Mouse (Mus musculus) layer of hippocampus, adult 2 months (tissue): ENCODE data around the gene Dlec1. TPM values are rescaled to one million over a fixed set of nuclear protein-coding genes. Genes with fewer than 3 reads are reported as not detected.

Experiments
- DNase-seq, 2 experiments: peaks; one replicate each; pipeline ENCODE4 v3.0.0; 2022; ENCODE audit warnings: low spot score in 2 of 2
- H3K27ac ChIP-seq: fragments of 200-600 bp; 2 replicates; pipeline ENCODE4 v1.8.1; 2022
- H3K4me3 ChIP-seq: fragments of 200-600 bp; 2 replicates; pipeline ENCODE4 v1.8.1; 2022; ENCODE audit warnings: mild to moderate bottlenecking
- CTCF ChIP-seq: fragments of 200-600 bp; conservative IDR thresholded peaks from 2 replicates; pipeline ENCODE4 v1.8.1; 2022; ENCODE audit warnings: antibody characterized with exemption, mild to moderate bottlenecking, moderate library complexity
- total RNA-seq, 2 experiments: library from RNA; stranded (reverse); gene quantifications; 2 replicates each; pipeline ENCODE4 v1.2.3; 2021

Dlec1 gene
- total RNA-seq, 2 experiments from 2014 or later, result 3.0 to 3.3 TPM

GRCm38 (mm10) chr9:119128436-119129181 is 26.3 kb downstream of the Dlec1 start:
- no peak overlapping the region for H3K4me3 ChIP-seq
- DNase-seq, result no peak
- no peak overlapping the region for H3K27ac ChIP-seq
- TF ChIP-seq CTCF, result peak; percentile 61

GRCm38 (mm10) chr9:119130692-119131091 is 28.4 kb downstream of the Dlec1 start:
- no peak overlapping the region for H3K4me3 ChIP-seq
- no peak for TF ChIP-seq CTCF
- H3K27ac ChIP-seq, result no peak overlapping the region
- no peak for DNase-seq

GRCm38 (mm10) chr9:119138836-119139235 is 36.6 kb downstream of the Dlec1 start:
- no peak for DNase-seq
- Histone ChIP-seq H3K4me3 (no peak overlapping the region), H3K27ac (no peak overlapping the region)
- TF ChIP-seq CTCF, result no peak

GRCm38 (mm10) chr9:119142066-119142465 is 39.8 kb downstream of the Dlec1 start:
- no peak for DNase-seq
- no peak overlapping the region for H3K27ac ChIP-seq
- H3K4me3 ChIP-seq, result no peak overlapping the region
- TF ChIP-seq CTCF, result no peak

- TF ChIP-seq CTCF, result no peak
- DNase-seq, result no peak
- no peak overlapping the region for H3K4me3 ChIP-seq
- no peak overlapping the region for H3K27ac ChIP-seq
Measured at GRCm38 (mm10) chr9:119143372-119143771, 41.1 kb downstream of the Dlec1 start.

GRCm38 (mm10) chr9:119144696-119145095 is 42.4 kb downstream of the Dlec1 start:
- Histone ChIP-seq H3K27ac (no peak overlapping the region), H3K4me3 (no peak overlapping the region)
- no peak for TF ChIP-seq CTCF
- no peak for DNase-seq

- no peak for TF ChIP-seq CTCF
- Histone ChIP-seq H3K27ac (no peak overlapping the region), H3K4me3 (no peak overlapping the region)
- DNase-seq, result no peak
Measured at GRCm38 (mm10) chr9:119145137-119145536, 42.9 kb downstream of the Dlec1 start.

GRCm38 (mm10) chr9:119145638-119146037 is 43.4 kb downstream of the Dlec1 start:
- Histone ChIP-seq H3K27ac (no peak overlapping the region), H3K4me3 (no peak overlapping the region)
- TF ChIP-seq CTCF, result no peak
- DNase-seq, result no peak

- no peak overlapping the region for H3K4me3 ChIP-seq
- DNase-seq, result no peak
- no peak for TF ChIP-seq CTCF
- H3K27ac ChIP-seq, result no peak overlapping the region
Measured at GRCm38 (mm10) chr9:119146098-119146770, 44.0 kb downstream of the Dlec1 start.

GRCm38 (mm10) chr9:119149601-119150000 is 47.3 kb downstream of the Dlec1 start:
- DNase-seq, result no peak
- Histone ChIP-seq H3K4me3 (no peak overlapping the region), H3K27ac (no peak overlapping the region)
- no peak for TF ChIP-seq CTCF

GRCm38 (mm10) chr9:119151751-119152150 is 49.5 kb downstream of the Dlec1 start:
- TF ChIP-seq CTCF, result no peak

GRCm38 (mm10) chr9:119155416-119155815 is 53.1 kb downstream of the Dlec1 start:
- TF ChIP-seq CTCF, result no peak
- DNase-seq, result no peak
- Histone ChIP-seq H3K4me3 (no peak overlapping the region), H3K27ac (no peak overlapping the region)

More at GRCm38 (mm10) chr9:119151751-119152150, 49.5 kb downstream of the Dlec1 start:
- Histone ChIP-seq H3K27ac (no peak overlapping the region), H3K4me3 (no peak overlapping the region)
- DNase-seq, result no peak

- no peak overlapping the region for H3K4me3 ChIP-seq
- H3K27ac ChIP-seq, result no peak overlapping the region
- no peak for TF ChIP-seq CTCF
- DNase-seq, result no peak
Measured at GRCm38 (mm10) chr9:119155826-119156225, 53.5 kb downstream of the Dlec1 start.
